Mouse (Mus musculus) lung, embryonic 14.5 days (tissue): ENCODE results near the gene Adh1. TPM values are rescaled to one million over a fixed set of nuclear protein-coding genes. Genes with fewer than 3 reads are reported as not detected.

Experiments used
- ATAC-seq: fragments of 200-750 bp; cut with Nextera tagmentation; 2 replicates; pipeline ENCODE4 v1.8.0; 2017; ENCODE audit warnings: mild to moderate bottlenecking, moderate TSS enrichment, moderate library complexity; ENCODE audit not compliant: insufficient read depth
- DNase-seq: peaks from one replicate; pipeline ENCODE4 v3.0.0-alpha.2; 2015
- H3K27ac ChIP-seq: fragments of 300-500 bp; sonication (generic); 2 replicates; pipeline ENCODE4 v1.5.1; 2014; ENCODE audit warnings: low read depth, mild to moderate bottlenecking, moderate library complexity
- H3K27me3 ChIP-seq: fragments of 300-500 bp; sonication (generic); 2 replicates; pipeline ENCODE4 v1.6.1; 2014; ENCODE audit warnings: low read length, control low read depth; ENCODE audit not compliant: insufficient read depth
- H3K36me3 ChIP-seq: fragments of 300-500 bp; sonication (generic); 2 replicates; pipeline ENCODE4 v1.6.1; 2014; ENCODE audit warnings: control low read depth; ENCODE audit not compliant: insufficient read depth
- H3K4me1 ChIP-seq: fragments of 300-500 bp; sonication (generic); 2 replicates; pipeline ENCODE4 v1.6.1; 2014; ENCODE audit warnings: antibody characterized with exemption, control low read depth; ENCODE audit not compliant: insufficient read depth
- H3K4me2 ChIP-seq: fragments of 300-500 bp; sonication (generic); 2 replicates; pipeline ENCODE4 v1.6.1; 2014; ENCODE audit warnings: mild to moderate bottlenecking
- H3K4me3 ChIP-seq: fragments of 300-500 bp; sonication (generic); 2 replicates; pipeline ENCODE4 v1.5.1; 2014; ENCODE audit warnings: low read depth, low read length
- H3K9ac ChIP-seq: fragments of 300-500 bp; sonication (generic); 2 replicates; pipeline ENCODE4 v1.6.1; 2014
- H3K9me3 ChIP-seq: fragments of 300-500 bp; sonication (generic); 2 replicates; pipeline ENCODE4 v1.6.1; 2016; ENCODE audit warnings: low read depth, low read length, control low read depth
- CTCF ChIP-seq: IDR thresholded peaks from 2 replicates; pipeline ENCODE4 v1.5.1; 2016; ENCODE audit warnings: antibody characterized with exemption, low read depth
- WGBS: fragments of 180-500 bp; shearing (Covaris S2); extraction: QIAGEN DNeasy Blood & Tissue Kit; methylation state at CpG from one replicate; pipeline ENCODE4 v1.1.7; 2014; 5-methylcytosine and 5-hydroxymethylcytosine counted together
- polyA plus RNA-seq: library from polyadenylated mRNA; unstranded; fragments of >200 nt; fragmentation: Nextera tagmentation; extraction: Ambion mirVana; gene quantifications from 2 replicates; pipeline ENCODE4 v1.2.1, GENCODE M21; 2014

Adh1 gene
- polyA plus RNA-seq, 1 experiment from 2014 or later = 883 TPM

DNA sequence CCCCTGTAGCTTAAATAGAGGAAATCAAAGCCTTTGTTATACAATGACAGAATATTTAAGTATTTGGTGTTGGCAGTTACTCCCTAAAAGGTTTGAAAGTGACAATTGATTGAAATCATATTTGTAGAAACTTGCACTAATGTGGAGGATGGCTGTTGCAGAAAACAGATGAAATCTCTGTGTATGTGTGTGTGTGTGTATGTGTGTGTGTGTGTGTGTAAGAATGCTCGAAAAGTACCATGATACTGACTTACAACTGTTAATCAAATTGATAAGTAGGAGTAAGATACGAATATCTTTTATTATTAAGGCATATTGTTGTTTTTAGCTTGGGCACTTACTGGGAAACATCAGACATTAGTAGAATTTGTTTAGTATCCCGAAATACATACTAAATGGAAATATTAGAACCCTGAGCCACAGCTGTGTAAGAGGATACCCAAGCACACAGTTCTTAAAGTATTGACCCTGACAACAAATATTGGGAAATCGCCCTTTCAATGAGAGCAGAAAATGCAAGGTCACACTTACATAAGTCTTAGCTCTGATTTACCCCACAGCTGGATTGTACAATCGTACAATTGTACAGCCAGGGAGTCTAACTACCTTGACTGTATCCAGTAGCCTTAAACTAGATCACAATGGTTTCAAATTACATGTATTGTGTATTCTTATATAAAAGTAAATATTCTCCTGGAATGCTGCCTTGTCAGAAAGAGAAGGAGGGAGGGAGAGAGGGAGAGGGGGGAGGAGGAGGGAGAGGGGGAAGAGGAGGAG, 2.6 kb downstream of the Adh1 start:
- ATAC-seq = peak; percentile 69
- H3K9ac ChIP-seq = no peak overlapping the region
- H3K27ac ChIP-seq = peak overlapping the region; percentile 37; the same call in 1 of the 2 replicates
- H3K4me2 ChIP-seq = no peak overlapping the region
- 40% methylated on average over 5 of the region's 5 CpGs for WGBS
- H3K4me1 ChIP-seq = peaks cover 9% of the 10 kb centered on the region
- no peak for TF ChIP-seq CTCF
- H3K36me3 ChIP-seq = no peaks in the 10 kb centered on the region
- no peaks in the 10 kb centered on the region for H3K9me3 ChIP-seq
- peak; percentile 62 for DNase-seq
- no peaks in the 10 kb centered on the region for H3K27me3 ChIP-seq
- H3K4me3 ChIP-seq = no peak overlapping the region

DNA sequence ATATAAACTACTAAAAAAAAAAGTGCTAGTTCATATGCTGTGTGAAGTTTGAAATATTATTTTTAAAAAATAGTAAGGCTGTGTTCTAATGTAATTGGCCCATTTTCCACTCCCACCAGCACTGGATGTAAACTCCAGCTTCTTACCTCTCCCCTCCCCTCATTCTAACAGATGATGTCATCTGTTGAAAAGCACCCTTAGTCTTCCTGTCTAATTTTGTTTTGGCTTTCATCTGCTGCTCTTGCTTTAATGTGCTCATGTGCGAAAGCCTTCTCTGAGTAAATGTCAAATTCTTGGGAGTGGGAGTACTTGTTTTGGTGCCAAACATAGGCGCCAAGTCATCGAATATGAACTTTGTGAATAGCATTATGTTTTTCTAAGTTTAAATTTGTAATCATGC, 3.9 kb downstream of the Adh1 start:
- Histone ChIP-seq H3K4me3 (no peak overlapping the region), H3K27me3 (no peaks in the 10 kb centered on the region), H3K4me2 (no peak overlapping the region), H3K9me3 (no peaks in the 10 kb centered on the region), H3K9ac (no peak overlapping the region), H3K27ac (peak overlapping the region; percentile 8; the same call in 1 of the 2 replicates), H3K4me1 (peaks cover 9% of the 10 kb centered on the region), H3K36me3 (no peaks in the 10 kb centered on the region)
- no peak for TF ChIP-seq CTCF
- ATAC-seq (peak; percentile 44; the same call in 1 of the 2 replicates), DNase-seq (no peak)
- WGBS = 41% methylated on average over 3 of the region's 3 CpGs

DNA sequence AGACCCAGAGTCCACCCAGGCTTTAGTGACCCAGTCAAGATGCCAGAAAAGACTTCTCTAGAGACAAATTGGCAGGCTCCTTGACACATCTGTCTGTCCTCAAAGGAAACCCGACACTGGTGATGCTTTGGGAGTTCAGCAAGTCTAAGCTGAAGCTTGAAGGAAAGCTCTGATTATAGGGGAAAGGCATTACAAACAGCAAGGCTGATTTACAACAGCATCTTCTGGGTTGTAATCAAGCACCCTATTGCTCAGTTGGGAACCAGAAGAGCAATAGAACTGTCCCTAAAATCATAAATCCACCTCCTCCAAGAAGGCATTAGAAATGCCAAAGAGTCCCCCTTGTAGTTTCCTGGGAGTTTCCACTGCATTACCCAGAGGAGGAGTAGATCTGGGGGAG, 9.7 kb downstream of the Adh1 start:
- TF ChIP-seq CTCF = no peak
- H3K27me3 ChIP-seq = no peaks in the 10 kb centered on the region
- no peak overlapping the region for H3K4me2 ChIP-seq
- no peak overlapping the region for H3K27ac ChIP-seq
- WGBS = 9% methylated on average over 1 of the region's 1 CpGs
- DNase-seq = no peak
- no peak for ATAC-seq
- H3K9me3 ChIP-seq = no peaks in the 10 kb centered on the region
- no peaks in the 10 kb centered on the region for H3K36me3 ChIP-seq
- H3K4me3 ChIP-seq = no peak overlapping the region
- no peaks in the 10 kb centered on the region for H3K4me1 ChIP-seq
- H3K9ac ChIP-seq = no peak overlapping the region

DNA sequence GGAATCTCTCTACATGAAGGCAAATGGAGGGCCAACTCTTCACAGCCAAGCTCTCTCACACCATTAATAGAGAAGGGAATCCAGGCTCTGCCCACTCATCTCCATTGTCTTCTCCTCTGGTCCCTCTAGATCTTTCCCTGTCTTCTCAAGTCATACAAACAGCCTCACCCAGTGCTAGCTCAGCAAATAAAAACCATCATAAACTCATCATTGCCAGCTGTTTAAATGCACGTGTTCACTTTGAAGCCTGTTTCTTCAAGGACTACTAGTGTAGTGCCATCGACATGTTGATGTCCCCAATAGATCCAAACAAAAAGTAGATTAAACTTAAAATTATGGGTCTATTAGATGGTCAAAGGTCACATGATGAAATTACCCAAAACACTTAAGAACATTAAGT, 10.5 kb downstream of the Adh1 start:
- Histone ChIP-seq H3K4me1 (no peaks in the 10 kb centered on the region), H3K4me3 (no peak overlapping the region), H3K9ac (no peak overlapping the region), H3K9me3 (no peaks in the 10 kb centered on the region), H3K27me3 (no peaks in the 10 kb centered on the region), H3K4me2 (no peak overlapping the region), H3K27ac (no peak overlapping the region), H3K36me3 (no peaks in the 10 kb centered on the region)
- WGBS = 68% methylated on average over 2 of the region's 2 CpGs
- no peak for ATAC-seq
- TF ChIP-seq CTCF = no peak
- no peak for DNase-seq

DNA sequence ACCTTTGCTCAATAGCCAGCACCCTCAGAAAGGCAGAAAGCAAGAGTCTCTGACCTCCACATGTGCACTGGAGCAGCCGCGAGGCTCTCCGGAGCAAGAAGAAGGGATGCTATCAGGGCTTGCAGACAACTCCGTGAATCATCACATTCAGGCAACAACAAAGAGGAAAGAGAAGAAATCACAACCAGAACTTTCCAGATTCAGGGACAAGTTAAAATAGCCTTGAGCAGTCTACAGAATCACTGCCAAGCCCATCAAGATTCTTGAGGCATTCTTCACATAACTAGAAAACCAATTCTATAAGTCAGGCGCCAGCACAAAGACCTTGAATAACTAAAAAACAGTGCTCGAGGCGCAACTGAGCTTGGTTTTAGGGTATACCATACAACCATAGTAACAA, 12.3 kb downstream of the Adh1 start:
- WGBS = 78% methylated on average over 7 of the region's 7 CpGs
- H3K4me1 ChIP-seq = peaks cover 8% of the 10 kb centered on the region; the same call in 1 of the 2 replicates
- H3K4me3 ChIP-seq = no peak overlapping the region
- no peak for TF ChIP-seq CTCF
- H3K27ac ChIP-seq = no peak overlapping the region
- no peak for DNase-seq
- H3K36me3 ChIP-seq = no peaks in the 10 kb centered on the region
- H3K4me2 ChIP-seq = no peak overlapping the region
- H3K9ac ChIP-seq = no peak overlapping the region
- no peak for ATAC-seq
- no peaks in the 10 kb centered on the region for H3K9me3 ChIP-seq
- no peaks in the 10 kb centered on the region for H3K27me3 ChIP-seq

DNA sequence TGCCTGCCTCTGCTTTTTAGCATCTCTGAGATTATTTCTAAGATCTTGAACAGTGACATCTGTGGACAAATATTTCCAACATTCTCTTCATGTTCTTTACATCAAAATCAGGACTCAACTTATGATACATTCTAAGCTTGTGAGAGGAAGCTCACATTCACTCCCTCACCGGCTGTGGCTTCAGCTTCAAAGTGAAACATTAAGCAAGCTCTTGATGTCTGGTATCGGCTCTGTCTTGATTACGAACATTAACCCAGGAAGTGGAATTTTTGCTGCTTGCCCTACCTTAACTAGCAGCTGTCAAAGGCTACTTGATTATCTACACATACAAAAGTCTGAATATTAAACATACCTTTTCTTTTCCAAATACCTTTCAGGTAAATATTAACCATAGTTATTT, 14.3 kb downstream of the Adh1 start:
- 0 out of 2 replicates have a peak, but pooled peaks cover 1% of the 10 kb centered on the region for H3K36me3 ChIP-seq
- no peak for DNase-seq
- H3K4me1 ChIP-seq = peaks cover 8% of the 10 kb centered on the region; the same call in 1 of the 2 replicates
- WGBS = 43% methylated on average over 3 of the region's 3 CpGs
- no peak for ATAC-seq
- no peaks in the 10 kb centered on the region for H3K9me3 ChIP-seq
- no peak for TF ChIP-seq CTCF
- no peak overlapping the region for H3K9ac ChIP-seq
- no peaks in the 10 kb centered on the region for H3K27me3 ChIP-seq
- H3K27ac ChIP-seq = no peak overlapping the region
- no peak overlapping the region for H3K4me2 ChIP-seq
- H3K4me3 ChIP-seq = no peak overlapping the region

DNA sequence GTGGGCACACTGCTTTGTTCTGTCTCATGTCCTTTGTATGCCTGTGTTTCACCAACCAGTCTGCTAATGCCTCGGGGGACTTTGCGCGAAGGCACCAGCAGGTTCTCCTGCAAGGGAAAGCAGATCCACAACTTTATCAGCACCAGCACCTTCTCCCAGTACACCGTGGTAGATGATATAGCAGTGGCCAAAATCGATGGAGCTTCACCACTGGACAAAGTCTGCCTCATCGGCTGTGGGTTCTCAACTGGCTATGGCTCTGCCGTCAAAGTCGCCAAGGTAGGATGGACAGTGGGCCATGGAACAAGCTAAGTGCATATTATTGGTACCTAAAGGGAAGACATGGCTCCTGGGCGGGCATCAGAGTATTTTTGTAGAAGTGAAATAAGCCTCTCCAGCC, 21.8 kb downstream of the Adh1 start:
- Histone ChIP-seq H3K4me3 (no peak overlapping the region), H3K27ac (no peak overlapping the region), H3K27me3 (no peaks in the 10 kb centered on the region), H3K9me3 (no peaks in the 10 kb centered on the region), H3K9ac (no peak overlapping the region), H3K4me1 (peaks cover 5% of the 10 kb centered on the region), H3K4me2 (no peak overlapping the region), H3K36me3 (peaks cover 53% of the 10 kb centered on the region)
- TF ChIP-seq CTCF = no peak
- no peak for ATAC-seq
- WGBS = 94% methylated on average over 9 of the region's 9 CpGs
- no peak for DNase-seq
